Mouse (Mus musculus): ENCODE results near the gene Prss12. TPM values are rescaled to one million over a fixed set of nuclear protein-coding genes. Genes with fewer than 3 reads are reported as not detected.

Prss12 gene
- total RNA-seq (2012; rRNA removed) = 0.58 and 1.3 TPM in 2 replicates

DNA sequence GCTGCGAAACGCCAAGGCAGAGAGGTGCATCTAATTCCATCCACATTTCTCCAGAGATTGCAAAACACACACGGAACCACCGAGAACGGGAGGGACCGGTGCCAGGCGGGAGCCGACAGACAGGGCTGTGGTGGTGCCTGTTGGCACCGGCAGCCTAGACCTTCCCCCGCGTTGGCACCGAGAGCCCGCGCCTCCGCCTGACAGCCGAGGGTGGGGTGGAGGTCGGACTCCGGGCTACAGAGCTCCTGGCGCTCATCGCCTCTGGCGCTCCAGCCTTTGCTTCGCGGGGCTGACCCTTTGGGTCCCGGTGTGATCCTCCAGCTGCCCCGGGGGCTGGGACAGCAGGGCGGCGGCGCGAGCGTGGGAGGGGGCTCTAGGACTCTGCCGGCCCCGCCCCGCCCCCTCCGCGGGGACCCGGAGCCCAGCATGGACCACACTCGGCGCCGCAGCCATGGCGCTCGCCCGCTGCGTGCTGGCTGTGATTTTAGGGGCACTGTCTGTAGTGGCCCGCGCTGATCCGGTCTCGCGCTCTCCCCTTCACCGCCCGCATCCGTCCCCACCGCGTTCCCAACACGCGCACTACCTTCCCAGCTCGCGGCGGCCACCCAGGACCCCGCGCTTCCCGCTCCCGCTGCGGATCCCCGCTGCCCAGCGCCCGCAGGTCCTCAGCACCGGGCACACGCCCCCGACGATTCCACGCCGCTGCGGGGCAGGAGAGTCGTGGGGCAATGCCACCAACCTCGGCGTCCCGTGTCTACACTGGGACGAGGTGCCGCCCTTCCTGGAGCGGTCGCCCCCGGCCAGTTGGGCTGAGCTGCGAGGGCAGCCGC is at the start of gene Prss12:
Prss12 (plus strand) TSS at position 206 of the 830 bp plus-strand sequence.
- H3K9ac ChIP-seq (ENCODE audit: insufficient read depth, low read depth, low read length, poor library complexity, severe bottlenecking) = peak within 1 kb of the TSS; percentile 59; the same call in 1 of the 2 replicates
- H3K36me3 ChIP-seq (ENCODE audit: control insufficient read depth, insufficient read depth, low read length, poor library complexity, severe bottlenecking) = no peaks in the 10 kb centered on the region
- H3K4me3 ChIP-seq (ENCODE audit: insufficient read depth in 1 of 2, low read depth in 1 of 2, low read length in 2 of 2, poor library complexity in 1 of 2, severe bottlenecking in 1 of 2) = peak within 1 kb of the TSS; percentile 60 to 72
- no peak for TF ChIP-seq CHD2 (IDR thresholded peaks at IDR 0.05; ENCODE audit: low read depth, low read length)
- TF ChIP-seq ZC3H11A (IDR thresholded peaks at IDR 0.05; ENCODE audit: borderline replicate concordance, low read depth, low read length) = no peak
- no peak for TF ChIP-seq HCFC1 (IDR thresholded peaks at IDR 0.05; ENCODE audit: borderline replicate concordance, insufficient read depth, low read length)
- TF ChIP-seq MAFK (IDR thresholded peaks at IDR 0.05; ENCODE audit: insufficient read depth, low read depth, low read length) = no peak
- no peak for TF ChIP-seq ZNF384 (IDR thresholded peaks at IDR 0.05; ENCODE audit: low read depth, low read length)
- in situ Hi-C loops (cut with MboI; ENCODE audit: low sequenced_read_pairs in 2 of 2, unreplicated experiment in 2 of 2) = no loop called here
- no peak for DNase-seq (ENCODE audit: low read depth, low spot score)
- H3K9me3 ChIP-seq (ENCODE audit: control insufficient read depth, insufficient read depth, low read depth, low read length) = no peaks in the 10 kb centered on the region
- H3K4me1 ChIP-seq (ENCODE audit: control insufficient read depth in 2 of 2, insufficient read depth in 2 of 2, low read length in 2 of 2, poor library complexity in 1 of 2) = peaks cover 0 to 2% of the 10 kb centered on the region in 2 experiments; a peak in 1 of 4 replicates
- H3K27ac ChIP-seq (ENCODE audit: insufficient read depth, low read depth, low read length, poor library complexity, severe bottlenecking) = no peak within 1 kb of the TSS

DNA sequence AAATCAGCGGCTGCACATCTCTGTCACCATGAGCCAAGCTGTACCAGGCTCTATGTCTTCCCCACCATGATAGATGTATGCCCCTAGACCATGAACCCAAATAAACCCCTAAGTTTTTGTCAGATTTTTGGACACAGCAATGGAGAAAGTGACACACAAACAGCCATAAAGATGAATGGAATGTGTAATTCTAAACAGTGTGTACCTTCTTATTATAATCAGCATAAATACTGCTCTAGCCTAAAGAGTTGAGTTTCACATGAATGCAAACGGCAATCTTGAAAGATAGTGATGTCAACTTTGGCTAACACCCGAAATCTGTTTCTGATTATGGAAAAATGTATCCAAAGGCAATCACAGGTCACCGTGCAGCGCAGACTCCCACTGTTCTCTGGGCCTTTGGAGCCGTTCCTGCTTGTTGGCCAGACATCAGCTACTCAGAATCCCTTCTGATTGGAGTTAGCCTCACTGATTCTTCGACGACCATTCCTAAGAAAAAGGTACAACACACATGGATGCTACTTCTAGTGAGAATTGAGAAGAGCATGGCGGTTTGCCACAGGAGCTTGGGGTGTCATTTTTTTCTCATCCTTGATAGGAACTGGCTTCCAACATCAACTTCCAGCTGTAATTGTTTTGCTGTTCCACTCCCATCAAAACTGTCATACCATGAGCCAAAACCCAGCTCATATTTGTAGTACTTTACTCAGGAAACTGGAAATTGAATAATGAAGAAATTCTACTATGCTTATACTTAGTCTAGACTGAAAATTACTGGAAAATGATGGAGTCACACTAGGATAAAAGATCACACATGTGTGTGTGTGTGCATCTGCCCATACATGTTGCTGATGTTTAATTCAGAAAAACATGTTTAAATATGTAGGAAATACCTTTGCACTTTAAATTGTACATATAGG is 48.9 kb upstream of the Prss12 start:
- in situ Hi-C loops (cut with MboI; ENCODE audit: low sequenced_read_pairs in 2 of 2, unreplicated experiment in 2 of 2) = no loop called here
- no peak overlapping the region for H3K27ac ChIP-seq (ENCODE audit: insufficient read depth, low read depth, low read length, poor library complexity, severe bottlenecking)
- no peak overlapping the region for H3K9ac ChIP-seq (ENCODE audit: insufficient read depth, low read depth, low read length, poor library complexity, severe bottlenecking)
- no peak for TF ChIP-seq HCFC1 (IDR thresholded peaks at IDR 0.05; ENCODE audit: borderline replicate concordance, insufficient read depth, low read length)
- no peak for TF ChIP-seq ZC3H11A (IDR thresholded peaks at IDR 0.05; ENCODE audit: borderline replicate concordance, low read depth, low read length)
- TF ChIP-seq CHD2 (IDR thresholded peaks at IDR 0.05; ENCODE audit: low read depth, low read length) = no peak
- TF ChIP-seq MAFK (IDR thresholded peaks at IDR 0.05; ENCODE audit: insufficient read depth, low read depth, low read length) = no peak
- TF ChIP-seq ZNF384 (IDR thresholded peaks at IDR 0.05; ENCODE audit: low read depth, low read length) = no peak
- H3K36me3 ChIP-seq (ENCODE audit: control insufficient read depth, insufficient read depth, low read length, poor library complexity, severe bottlenecking) = no peaks in the 10 kb centered on the region
- no peaks in the 10 kb centered on the region for H3K9me3 ChIP-seq (ENCODE audit: control insufficient read depth, insufficient read depth, low read depth, low read length)
- no peak overlapping the region for H3K4me3 ChIP-seq (ENCODE audit: insufficient read depth in 1 of 2, low read depth in 1 of 2, low read length in 2 of 2, poor library complexity in 1 of 2, severe bottlenecking in 1 of 2)
- no peak for DNase-seq (ENCODE audit: low read depth, low spot score)
- no peaks in the 10 kb centered on the region for H3K4me1 ChIP-seq (ENCODE audit: control insufficient read depth in 2 of 2, insufficient read depth in 2 of 2, low read length in 2 of 2, poor library complexity in 1 of 2)

DNA sequence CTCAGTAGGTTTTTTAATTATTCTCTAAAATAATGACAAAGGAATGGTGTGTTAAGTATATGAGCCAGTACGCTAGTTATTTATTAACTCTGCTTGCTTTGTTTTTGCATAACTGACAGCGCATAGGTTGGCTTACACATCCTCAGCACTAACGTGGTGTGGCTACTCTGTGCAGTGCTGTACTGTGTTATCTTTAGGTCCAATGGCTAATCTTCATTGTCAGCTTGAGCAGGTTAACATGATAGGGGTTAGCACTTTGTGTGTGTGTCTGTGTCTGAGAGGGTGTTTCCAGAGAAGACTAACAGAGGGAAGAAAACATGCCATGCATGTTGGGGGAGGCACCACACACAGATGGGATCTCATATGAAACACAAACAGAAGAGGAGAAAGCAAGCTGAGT is 41.8 kb upstream of the Prss12 start:
- Histone ChIP-seq H3K9me3 (ENCODE audit: control insufficient read depth, insufficient read depth, low read depth, low read length) (no peaks in the 10 kb centered on the region), H3K4me3 (ENCODE audit: insufficient read depth in 1 of 2, low read depth in 1 of 2, low read length in 2 of 2, poor library complexity in 1 of 2, severe bottlenecking in 1 of 2) (no peak overlapping the region), H3K27ac (ENCODE audit: insufficient read depth, low read depth, low read length, poor library complexity, severe bottlenecking) (no peak overlapping the region), H3K36me3 (ENCODE audit: control insufficient read depth, insufficient read depth, low read length, poor library complexity, severe bottlenecking) (no peaks in the 10 kb centered on the region), H3K9ac (ENCODE audit: insufficient read depth, low read depth, low read length, poor library complexity, severe bottlenecking) (no peak overlapping the region), H3K4me1 (ENCODE audit: control insufficient read depth in 2 of 2, insufficient read depth in 2 of 2, low read length in 2 of 2, poor library complexity in 1 of 2) (no peaks in the 10 kb centered on the region)
- no peak for DNase-seq (ENCODE audit: low read depth, low spot score)
- in situ Hi-C loops (cut with MboI; ENCODE audit: low sequenced_read_pairs in 2 of 2, unreplicated experiment in 2 of 2) = no loop called here
- no peak for TF ChIP-seq CHD2 (IDR thresholded peaks at IDR 0.05; ENCODE audit: low read depth, low read length)
- TF ChIP-seq ZC3H11A (IDR thresholded peaks at IDR 0.05; ENCODE audit: borderline replicate concordance, low read depth, low read length) = no peak
- no peak for TF ChIP-seq HCFC1 (IDR thresholded peaks at IDR 0.05; ENCODE audit: borderline replicate concordance, insufficient read depth, low read length)
- no peak for TF ChIP-seq ZNF384 (IDR thresholded peaks at IDR 0.05; ENCODE audit: low read depth, low read length)
- TF ChIP-seq MAFK (IDR thresholded peaks at IDR 0.05; ENCODE audit: insufficient read depth, low read depth, low read length) = no peak

DNA sequence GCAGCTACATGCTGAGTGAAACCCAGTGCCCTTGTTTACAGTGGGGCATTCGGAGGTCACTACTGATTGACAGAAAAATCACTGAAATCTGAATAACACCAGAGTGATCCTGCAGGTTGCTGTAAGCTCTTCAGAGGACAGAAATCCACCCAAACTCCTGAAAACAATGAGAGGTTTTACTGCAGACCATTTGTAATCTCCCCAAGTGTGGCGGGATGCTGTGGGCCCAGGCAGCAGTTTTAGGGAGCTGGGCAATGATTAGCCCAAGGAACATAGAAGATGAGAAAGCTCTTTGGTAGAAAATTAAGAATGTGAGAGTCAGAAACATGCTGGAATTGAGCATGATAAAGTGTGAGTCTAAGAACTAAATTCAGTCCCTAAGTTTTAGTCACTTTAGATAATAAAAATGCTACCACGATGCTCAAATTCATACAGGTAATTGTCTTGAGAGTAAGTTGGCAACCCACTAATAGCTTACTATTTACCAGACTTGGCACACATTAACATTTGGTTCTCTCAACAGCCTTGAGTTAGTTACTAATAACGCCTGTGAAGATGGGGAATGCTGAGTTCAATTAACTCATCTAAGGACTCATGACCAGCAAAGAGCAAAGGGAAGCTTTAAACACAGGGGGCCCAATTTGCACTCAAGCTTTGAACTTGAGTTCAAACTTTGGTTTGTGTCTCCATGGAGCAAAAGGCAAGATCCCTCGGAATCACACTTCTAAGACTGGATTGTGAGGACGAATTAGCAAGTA is 34.7 kb upstream of the Prss12 start:
- Histone ChIP-seq H3K4me3 (ENCODE audit: insufficient read depth in 1 of 2, low read depth in 1 of 2, low read length in 2 of 2, poor library complexity in 1 of 2, severe bottlenecking in 1 of 2) (no peak overlapping the region), H3K9ac (ENCODE audit: insufficient read depth, low read depth, low read length, poor library complexity, severe bottlenecking) (no peak overlapping the region), H3K4me1 (ENCODE audit: control insufficient read depth in 2 of 2, insufficient read depth in 2 of 2, low read length in 2 of 2, poor library complexity in 1 of 2) (no peaks in the 10 kb centered on the region), H3K36me3 (ENCODE audit: control insufficient read depth, insufficient read depth, low read length, poor library complexity, severe bottlenecking) (no peaks in the 10 kb centered on the region), H3K9me3 (ENCODE audit: control insufficient read depth, insufficient read depth, low read depth, low read length) (no peaks in the 10 kb centered on the region), H3K27ac (ENCODE audit: insufficient read depth, low read depth, low read length, poor library complexity, severe bottlenecking) (no peak overlapping the region)
- no peak for TF ChIP-seq MAFK (IDR thresholded peaks at IDR 0.05; ENCODE audit: insufficient read depth, low read depth, low read length)
- in situ Hi-C loops (cut with MboI; ENCODE audit: low sequenced_read_pairs in 2 of 2, unreplicated experiment in 2 of 2) = no loop called here
- no peak for DNase-seq (ENCODE audit: low read depth, low spot score)

Data from ES-E14 (cell line).